Mouse (Mus musculus) retina, postnatal 7 days (tissue): ENCODE data around the gene Sipa1l2.

ENCODE experiments used
- DNase-seq: peaks from one replicate; pipeline ENCODE4 v3.0.0-alpha.2; 2012; ENCODE audit warnings: low read depth, low spot score

Sipa1l2 gene

DNA sequence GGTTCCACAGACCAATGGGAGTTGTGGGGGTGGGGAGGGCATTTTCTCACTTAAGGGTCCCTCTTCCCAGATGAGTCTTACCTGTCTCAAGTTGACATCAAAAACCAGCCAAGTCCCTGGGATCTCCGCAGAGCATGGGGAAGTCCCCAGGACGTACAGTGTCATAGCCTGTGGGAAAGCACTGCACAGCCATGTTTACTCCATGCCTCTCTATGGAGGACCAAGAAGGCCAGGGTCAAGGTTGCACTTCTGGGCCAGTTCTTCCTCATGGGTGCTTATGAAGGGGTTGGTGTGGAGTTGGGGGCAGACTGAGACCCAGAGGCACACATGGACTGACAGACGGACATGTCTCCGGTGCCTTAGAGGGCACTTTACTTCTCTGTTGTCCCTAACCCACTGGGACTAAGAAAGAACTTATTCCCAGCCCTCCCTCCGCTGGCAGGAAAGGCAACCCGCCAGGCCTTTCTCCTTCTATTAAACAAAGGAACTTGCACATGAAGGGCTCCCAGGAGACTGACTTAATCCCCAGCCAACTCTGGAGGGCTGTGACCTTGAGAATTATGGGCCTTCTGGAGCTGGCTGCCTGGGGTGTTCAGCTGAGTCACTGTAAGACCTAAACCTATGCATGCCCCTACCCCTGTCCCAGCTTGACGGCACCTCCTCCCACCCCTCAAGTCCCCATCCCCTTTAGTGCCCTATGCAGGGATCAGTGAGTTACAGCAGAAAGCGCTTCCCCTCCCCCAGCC is 199.9 kb downstream of the Sipa1l2 start:
- no peak for DNase-seq

- no peak for DNase-seq
Measured at GRCm38 (mm10) chr8:125368341-125369035, 201.1 kb downstream of the Sipa1l2 start.
